Mouse (Mus musculus) liver, embryonic 14.5 days (tissue): ENCODE measurements around the gene Cfap54.

ENCODE experiments used
- CTCF ChIP-seq: IDR thresholded peaks from 2 replicates; pipeline ENCODE4 v1.5.1; 2016; ENCODE audit warnings: antibody characterized with exemption, low read depth, control low read depth
- EP300 ChIP-seq: IDR thresholded peaks from 2 replicates; pipeline ENCODE4 v1.6.1; 2016; ENCODE audit warnings: antibody characterized with exemption, low read depth

DNA sequence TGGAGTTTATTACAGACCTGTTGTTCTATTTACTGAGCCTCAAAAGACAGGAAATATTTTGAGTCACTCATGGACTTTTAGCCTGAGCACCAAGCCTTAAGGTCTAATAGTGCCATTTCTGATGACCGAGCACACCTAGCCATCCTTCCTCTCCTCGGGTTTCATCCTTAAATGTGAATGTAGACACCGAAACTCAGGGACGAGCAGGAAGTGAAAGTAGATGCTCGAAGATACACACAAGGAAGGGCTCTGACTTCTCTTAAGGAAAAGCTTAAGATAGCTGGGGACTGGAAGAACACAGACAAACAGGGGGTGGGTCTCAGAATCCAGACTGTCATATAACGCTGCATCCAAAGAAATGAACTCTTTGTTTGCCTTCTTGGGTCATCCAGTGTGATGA lies 8.8 kb upstream of the Cfap54 start:
- TF ChIP-seq CTCF (no peak), EP300 (no peak)
